Mouse (Mus musculus): ENCODE results near the gene Hist1h3e.
A peak's percentile ranks its signal among the peaks of the same experiment; 100 is the strongest.
"Not testable (repeated sequence)": the region's sequence is repeated elsewhere in the genome, so short reads cannot be mapped to it uniquely, and the experiment has no call there.

- peak; percentile 47; the same call in 1 of the 2 replicates for TF ChIP-seq POLR2A (IDR thresholded peaks at IDR 0.05; ENCODE audit: borderline replicate concordance, insufficient read depth, low read length)
- not testable (repeated sequence) for TF ChIP-seq CTCF (IDR thresholded peaks at IDR 0.05; ENCODE audit: borderline replicate concordance, insufficient read depth, low read depth, low read length)
These were observed 23.4 kb upstream of the Hist1h3e start for GRCm38 (mm10) chr13:23585442-23586098.
